Mouse (Mus musculus): ENCODE data around the gene Fes. TPM values are rescaled to one million over a fixed set of nuclear protein-coding genes. Genes with fewer than 3 reads are reported as not detected.

Gene Fes
- polyA plus RNA-seq, 1 experiment from 2014 or later: 13.8 TPM

GRCm38 (mm10) chr7:80373850-80374249, 13.9 kb downstream of the Fes start:
- Histone ChIP-seq H3K4me1 (peaks cover 18% of the 10 kb centered on the region), H3K4me2 (no peak overlapping the region), H3K4me3 (no peak overlapping the region), H3K9me3 (no peaks in the 10 kb centered on the region), H3K27ac (no peak overlapping the region; the same call in 1 of the 2 replicates), H3K36me3 (peaks cover 5% of the 10 kb centered on the region; the same call in 1 of the 2 replicates), H3K27me3 (no peaks in the 10 kb centered on the region), H3K9ac (no peak overlapping the region)
- 84% methylated on average over 12 of the region's 12 CpGs for WGBS
- no peak for ATAC-seq (ENCODE audit: insufficient number of reproducible peaks, insufficient read depth, low FRiP score, low TSS enrichment, low read depth)

GRCm38 (mm10) chr7:80373352-80373751, 14.4 kb downstream of the Fes start:
- no peak overlapping the region for H3K27ac ChIP-seq
- no peak overlapping the region for H3K9ac ChIP-seq
- no peak for ATAC-seq (ENCODE audit: insufficient number of reproducible peaks, insufficient read depth, low FRiP score, low TSS enrichment, low read depth)
- peaks cover 5% of the 10 kb centered on the region for H3K36me3 ChIP-seq
- no peak overlapping the region for H3K4me3 ChIP-seq
- H3K4me1 ChIP-seq: peaks cover 23% of the 10 kb centered on the region
- WGBS: 64% methylated on average over 4 of the region's 4 CpGs
- H3K4me2 ChIP-seq: no peak overlapping the region
- no peaks in the 10 kb centered on the region for H3K9me3 ChIP-seq
- H3K27me3 ChIP-seq: no peaks in the 10 kb centered on the region

- Histone ChIP-seq H3K36me3 (peaks cover 11% of the 10 kb centered on the region), H3K4me1 (peaks cover 24% of the 10 kb centered on the region), H3K9me3 (no peaks in the 10 kb centered on the region), H3K27ac (no peak overlapping the region), H3K9ac (no peak overlapping the region), H3K27me3 (no peaks in the 10 kb centered on the region), H3K4me3 (no peak overlapping the region), H3K4me2 (no peak overlapping the region)
- 57% methylated on average over 2 of the region's 2 CpGs for WGBS
- ATAC-seq (ENCODE audit: insufficient number of reproducible peaks, insufficient read depth, low FRiP score, low TSS enrichment, low read depth): no peak
Observed at GRCm38 (mm10) chr7:80372667-80373066, 15.1 kb downstream of the Fes start.

- Histone ChIP-seq H3K4me2 (no peak overlapping the region), H3K9ac (no peak overlapping the region), H3K36me3 (peaks cover 16% of the 10 kb centered on the region), H3K27ac (no peak overlapping the region), H3K4me3 (no peak overlapping the region), H3K4me1 (peaks cover 24% of the 10 kb centered on the region), H3K27me3 (no peaks in the 10 kb centered on the region), H3K9me3 (no peaks in the 10 kb centered on the region)
- 86% methylated on average over 3 of the region's 3 CpGs for WGBS
- no peak for ATAC-seq (ENCODE audit: insufficient number of reproducible peaks, insufficient read depth, low FRiP score, low TSS enrichment, low read depth)
Observed at GRCm38 (mm10) chr7:80372166-80372565, 15.6 kb downstream of the Fes start.

- WGBS: under 1% methylated on average over 49 of the region's 86 CpGs
- peak; percentile 65 for ATAC-seq (ENCODE audit: insufficient number of reproducible peaks, insufficient read depth, low FRiP score, low TSS enrichment, low read depth)
- H3K4me2 ChIP-seq: peak within 1 kb of the TSS; percentile 77
- peaks cover 24% of the 10 kb centered on the region for H3K4me1 ChIP-seq
- H3K27ac ChIP-seq: peak within 1 kb of the TSS; percentile 92
- H3K27me3 ChIP-seq: no peaks in the 10 kb centered on the region
- H3K36me3 ChIP-seq: peaks cover 25% of the 10 kb centered on the region
- peak within 1 kb of the TSS; percentile 87 for H3K9ac ChIP-seq
- peak within 1 kb of the TSS; percentile 88 for H3K4me3 ChIP-seq
- no peaks in the 10 kb centered on the region for H3K9me3 ChIP-seq
Observed at GRCm38 (mm10) chr7:80371041-80371751, 16.6 kb downstream of the Fes start, which contains the start of gene Man2a2. Man2a2 (minus strand) TSS chr7:80371375.

GRCm38 (mm10) chr7:80370649-80371040, 17.1 kb downstream of the Fes start:
- Histone ChIP-seq H3K27me3 (no peaks in the 10 kb centered on the region), H3K4me3 (peak overlapping the region; percentile 88), H3K36me3 (peaks cover 31% of the 10 kb centered on the region), H3K4me2 (peak overlapping the region; percentile 77), H3K9ac (peak overlapping the region; percentile 87), H3K4me1 (peaks cover 24% of the 10 kb centered on the region), H3K9me3 (no peaks in the 10 kb centered on the region), H3K27ac (peak overlapping the region; percentile 92)
- peak; percentile 76 for ATAC-seq (ENCODE audit: insufficient number of reproducible peaks, insufficient read depth, low FRiP score, low TSS enrichment, low read depth)
- 0% methylated on average over 31 of the region's 31 CpGs for WGBS

GRCm38 (mm10) chr7:80369967-80370431, 17.7 kb downstream of the Fes start:
- H3K4me3 ChIP-seq: peak overlapping the region; percentile 88
- peak overlapping the region; percentile 77 for H3K4me2 ChIP-seq
- H3K4me1 ChIP-seq: peaks cover 24% of the 10 kb centered on the region
- peaks cover 35% of the 10 kb centered on the region for H3K36me3 ChIP-seq
- ATAC-seq (ENCODE audit: insufficient number of reproducible peaks, insufficient read depth, low FRiP score, low TSS enrichment, low read depth): no peak
- H3K9me3 ChIP-seq: no peaks in the 10 kb centered on the region
- no peaks in the 10 kb centered on the region for H3K27me3 ChIP-seq
- H3K9ac ChIP-seq: peak overlapping the region; percentile 87
- H3K27ac ChIP-seq: peak overlapping the region; percentile 92
- WGBS: 25% methylated on average over 4 of the region's 4 CpGs

- peak overlapping the region; percentile 88; the same call in 1 of the 2 replicates for H3K4me3 ChIP-seq
- H3K9me3 ChIP-seq: no peaks in the 10 kb centered on the region
- H3K27ac ChIP-seq: peak overlapping the region; percentile 92
- H3K4me2 ChIP-seq: peak overlapping the region; percentile 77
- peaks cover 41% of the 10 kb centered on the region for H3K36me3 ChIP-seq
- ATAC-seq (ENCODE audit: insufficient number of reproducible peaks, insufficient read depth, low FRiP score, low TSS enrichment, low read depth): no peak
- 55% methylated on average over 5 of the region's 5 CpGs for WGBS
- H3K27me3 ChIP-seq: no peaks in the 10 kb centered on the region
- H3K9ac ChIP-seq: peak overlapping the region; percentile 87
- peaks cover 24% of the 10 kb centered on the region for H3K4me1 ChIP-seq
Observed at GRCm38 (mm10) chr7:80369461-80369860, 18.3 kb downstream of the Fes start.

- 73% methylated on average over 20 of the region's 20 CpGs for whole genome bisulfite sequencing
- peak overlapping the region; percentile 92; the same call in 1 of the 2 replicates for H3K27ac ChIP-seq
- peaks cover 24% of the 10 kb centered on the region for H3K4me1 ChIP-seq
- peak overlapping the region; percentile 87; the same call in 1 of the 2 replicates for H3K9ac ChIP-seq
- H3K4me2 ChIP-seq: peak overlapping the region; percentile 77
- H3K9me3 ChIP-seq: no peaks in the 10 kb centered on the region
- peaks cover 47% of the 10 kb centered on the region for H3K36me3 ChIP-seq
- H3K27me3 ChIP-seq: no peaks in the 10 kb centered on the region
- no peak for ATAC-seq (ENCODE audit: insufficient number of reproducible peaks, insufficient read depth, low FRiP score, low TSS enrichment, low read depth)
- peak overlapping the region; percentile 88; the same call in 1 of the 2 replicates for H3K4me3 ChIP-seq
Observed at GRCm38 (mm10) chr7:80368635-80369421, 18.9 kb downstream of the Fes start.

GRCm38 (mm10) chr7:80368009-80368408, 19.7 kb downstream of the Fes start:
- no peak for ATAC-seq (ENCODE audit: insufficient number of reproducible peaks, insufficient read depth, low FRiP score, low TSS enrichment, low read depth)
- peaks cover 55% of the 10 kb centered on the region for H3K36me3 ChIP-seq
- WGBS: 90% methylated on average over 9 of the region's 9 CpGs
- peaks cover 24% of the 10 kb centered on the region for H3K4me1 ChIP-seq
- no peak overlapping the region for H3K4me2 ChIP-seq
- no peak overlapping the region for H3K9ac ChIP-seq
- H3K27me3 ChIP-seq: no peaks in the 10 kb centered on the region
- no peaks in the 10 kb centered on the region for H3K9me3 ChIP-seq
- no peak overlapping the region for H3K4me3 ChIP-seq
- H3K27ac ChIP-seq: no peak overlapping the region

- no peak for ATAC-seq (ENCODE audit: insufficient number of reproducible peaks, insufficient read depth, low FRiP score, low TSS enrichment, low read depth)
- H3K27ac ChIP-seq: no peak overlapping the region
- WGBS: 97% methylated on average over 7 of the region's 7 CpGs
Observed at GRCm38 (mm10) chr7:80367232-80367631, 20.5 kb downstream of the Fes start.

More at GRCm38 (mm10) chr7:80367232-80367631, 20.5 kb downstream of the Fes start:
- H3K4me2 ChIP-seq: no peak overlapping the region
- H3K9ac ChIP-seq: no peak overlapping the region
- no peak overlapping the region for H3K4me3 ChIP-seq
- H3K36me3 ChIP-seq: peaks cover 63% of the 10 kb centered on the region
- H3K9me3 ChIP-seq: no peaks in the 10 kb centered on the region
- H3K4me1 ChIP-seq: peaks cover 24% of the 10 kb centered on the region
- H3K27me3 ChIP-seq: no peaks in the 10 kb centered on the region

Data from embryonic facial prominence, embryonic 13.5 days (tissue).